Mouse (Mus musculus) ES-Bruce4 (cell line): Measurements from ENCODE around the gene Atad5.

Source experiments
- CTCF ChIP-seq: IDR thresholded peaks from one replicate; pipeline ENCODE4 v1.8.1; 2011; ENCODE audit warnings: low read depth, low read length
- EP300 ChIP-seq: IDR thresholded peaks from 2 replicates; pipeline ENCODE4 v1.6.1; 2011; ENCODE audit warnings: low read depth, low read length; ENCODE audit not compliant: insufficient read depth
- POLR2A ChIP-seq: IDR thresholded peaks from one replicate; pipeline ENCODE4 v1.8.1; 2011; ENCODE audit warnings: low read length; ENCODE audit not compliant: insufficient read depth

GRCm38 (mm10) chr11:80080826-80081728 is 8.1 kb upstream of the Atad5 start, which contains the start of gene Crlf3:
- TF ChIP-seq POLR2A (peak; percentile 14), CTCF (no peak), EP300 (no peak)
